In genomic region chr3:69859858-69860588, GRCm38 (mm10) we compare ENCODE assay signal across 8 mouse cellular contexts. TPM values are rescaled to one million over a fixed set of nuclear protein-coding genes. Genes with fewer than 3 reads are reported as not detected.
DNase-seq lines count a peak whose midpoint lies in the region; ATAC-seq and TF ChIP-seq lines count a peak whose summit lies in the region.

TSS of gene Sptssb (minus strand) at chr3:69859940.

- H3K4me2 ChIP-seq in lung, postnatal 0 days (replicated peaks; ENCODE audit: low read depth, low read length) = peak within 1 kb of the TSS; percentile 64

- ATAC-seq in hematopoietic stem cell, adult 5-6 weeks (replicated peaks in 1 of 2; ENCODE audit: insufficient read depth in 1 of 2, low FRiP score in 2 of 2, low TSS enrichment in 1 of 2, low read depth in 1 of 2, poor library complexity in 2 of 2, severe bottlenecking in 2 of 2) = peak; percentile 38 to 72
- ATAC-seq in lung, postnatal 0 days = peak; percentile 86

- TF ChIP-seq CTCF in lung, postnatal 0 days (IDR thresholded peaks at IDR 0.05) = no peak

- no peak for TF ChIP-seq EP300 in lung, postnatal 0 days (IDR thresholded peaks at IDR 0.05)

- no peaks in the 10 kb centered on the region for H3K36me3 ChIP-seq in lung, postnatal 0 days (ENCODE audit: insufficient read depth, low read length)

- under 1% methylated on average over 24 of the region's 24 CpGs for WGBS in lung, postnatal 0 days

- H3K27me3 ChIP-seq in lung, postnatal 0 days (replicated peaks; ENCODE audit: insufficient read depth, low read length) = no peaks in the 10 kb centered on the region

- H3K9ac ChIP-seq in lung, postnatal 0 days (replicated peaks; ENCODE audit: low read depth) = no peak within 1 kb of the TSS

- H3K9me3 ChIP-seq in lung, postnatal 0 days (ENCODE audit: low read length) = no peaks in the 10 kb centered on the region

- peak within 1 kb of the TSS; percentile 22 for H3K4me3 ChIP-seq in lung, postnatal 0 days (ENCODE audit: low read depth, low read length)

- H3K4me1 ChIP-seq in lung, postnatal 0 days (ENCODE audit: insufficient read depth, low read depth, low read length) = 0 out of 2 replicates have a peak, but pooled peaks cover 3% of the 10 kb centered on the region

- no peak within 1 kb of the TSS for H3K27ac ChIP-seq in lung, postnatal 0 days (ENCODE audit: low read length)

- DNase-seq in adrenal gland, adult 2 months = peak; percentile 24
- DNase-seq in adrenal gland, adult 8-10 months = no peak
- DNase-seq in cerebellum, postnatal 14 days = peak; percentile 79 to 84
- peak; percentile 22 to 38 for DNase-seq in layer of hippocampus, postnatal 10 days (ENCODE audit: low spot score in 2 of 2)
- DNase-seq in lung, postnatal 0 days (ENCODE audit: low spot score) = peak; percentile 79
- DNase-seq in right cerebral cortex, postnatal 25 days = peak; percentile 45
- DNase-seq in T-cell, adult 2 months (ENCODE audit: low spot score) = no peak

RNA-seq across cellular contexts. Expression of gene Sptssb, which starts in this region (rescaled TPM):
- total RNA-seq in adrenal gland, adult 2 months (2021) = not detected
- 0.50 TPM in 1 of 2 replicates, not detected in the other for polyA plus RNA-seq in adrenal gland, adult 2 months (2012; rRNA removed)
- total RNA-seq in adrenal gland, adult 8-10 months (2022) = not detected
- not detected in 2 replicates for total RNA-seq in hematopoietic stem cell, adult 5-6 weeks (2017)
- total RNA-seq in layer of hippocampus, postnatal 10 days (2021) = 1 to 10 TPM; 1.7 to 3.0 TPM
- 4.1 and 5.0 TPM in 2 replicates for polyA plus RNA-seq in lung, postnatal 0 days (2015; fragmentation: Nextera tagmentation; extraction: Ambion mirVana)

Comparison
In these comparisons a context has a peak if more than half of its experiments do, and no peak if none do; other contexts are left out.
1. Peak in DNase-seq in adrenal gland, adult 2 months; RNA of the gene not detected or under 1 TPM.
2. Peak in ATAC-seq in hematopoietic stem cell, adult 5-6 weeks; RNA of the gene not detected or under 1 TPM.
3. DNase-seq: peak in cerebellum, postnatal 14 days (2 of 2), layer of hippocampus, postnatal 10 days (2 of 2), lung, postnatal 0 days (single experiment) and right cerebral cortex, postnatal 25 days (single experiment); none in adrenal gland, adult 8-10 months (single experiment) and T-cell, adult 2 months (single experiment).